Mouse (Mus musculus) splenic B cell, adult 2 months (primary cell): ENCODE measurements around the gene Dync1i1.

Source experiments
- DNase-seq: peaks from one replicate; pipeline ENCODE4 v3.0.0-alpha.2; 2011; ENCODE audit warnings: low read depth, low spot score
- H3K27me3 ChIP-seq: 2 replicates; pipeline ENCODE4 v1.6.1; 2012; ENCODE audit warnings: mild to moderate bottlenecking, low read length, moderate library complexity, mixed read lengths; ENCODE audit not compliant: control insufficient read depth, poor library complexity, insufficient read depth, severe bottlenecking
- H3K36me3 ChIP-seq: 2 replicates; pipeline ENCODE4 v1.6.1; 2012; ENCODE audit warnings: mild to moderate bottlenecking, low read length, moderate library complexity, mixed read lengths; ENCODE audit not compliant: control insufficient read depth, poor library complexity, insufficient read depth, severe bottlenecking

Gene Dync1i1

DNA sequence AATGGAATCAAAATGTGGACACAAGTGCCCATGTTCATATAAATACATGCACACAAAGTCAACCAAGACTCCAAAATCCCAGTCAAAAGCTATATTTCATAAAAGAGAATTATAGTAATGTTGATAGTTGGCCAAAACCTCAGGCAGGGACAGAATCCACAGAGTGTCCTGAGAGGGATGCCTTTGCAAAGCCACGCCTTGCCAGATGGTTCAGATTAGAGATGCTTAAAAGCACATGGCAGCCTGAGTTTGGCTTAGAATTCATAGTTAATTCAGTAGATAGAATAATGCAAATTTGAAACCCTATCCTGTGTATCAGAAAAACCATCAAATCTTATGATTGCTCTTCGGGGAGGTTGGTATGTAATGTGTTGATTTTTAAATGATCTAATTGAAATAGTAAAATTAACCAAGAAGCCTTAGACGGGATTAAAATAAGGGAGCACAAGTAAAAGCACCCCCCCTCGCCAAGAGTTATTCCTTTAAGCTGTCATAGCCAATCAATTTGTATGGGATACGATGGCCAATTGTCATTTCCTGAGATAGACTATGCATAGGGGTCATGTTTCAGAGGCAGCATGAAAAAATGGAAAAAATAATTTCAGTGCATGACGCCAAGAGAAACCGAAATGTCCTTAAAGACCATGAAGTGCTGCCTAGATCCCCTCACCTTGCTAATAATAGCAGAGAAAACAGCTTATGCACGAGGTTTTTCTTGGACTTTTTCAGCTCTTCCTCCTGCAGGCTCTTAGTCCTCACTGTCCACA, 210.3 kb downstream of the Dync1i1 start:
- no peaks in the 10 kb centered on the region for H3K27me3 ChIP-seq
- H3K36me3 ChIP-seq: no peaks in the 10 kb centered on the region
- no peak for DNase-seq

DNA sequence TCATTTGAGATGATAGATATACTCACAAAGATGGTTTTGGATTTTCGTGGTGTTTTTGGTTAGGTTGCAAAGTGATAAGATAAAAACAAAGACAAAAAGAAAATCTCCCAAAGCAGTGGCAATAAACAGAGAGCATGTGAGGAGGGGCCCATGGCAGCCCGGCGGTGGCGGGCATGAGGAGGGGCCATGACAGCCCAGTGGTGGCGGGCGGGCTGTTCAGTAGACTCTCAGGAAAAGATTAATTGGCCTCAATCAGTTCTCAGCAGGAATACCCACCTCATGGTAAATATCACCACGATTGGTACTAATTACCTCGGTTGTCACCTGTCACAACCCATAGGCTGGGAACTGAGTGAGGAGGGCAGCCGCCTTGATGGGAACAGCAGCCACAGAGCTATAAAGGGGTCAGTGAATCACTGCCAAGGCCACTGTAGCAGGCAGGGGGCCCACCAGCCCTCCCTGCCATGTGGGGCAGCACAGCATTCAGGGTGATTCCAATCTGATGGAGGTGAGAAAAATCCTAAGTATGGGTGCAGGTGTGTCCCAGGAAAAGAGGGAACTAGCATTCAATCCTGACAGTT, 224.5 kb downstream of the Dync1i1 start:
- no peaks in the 10 kb centered on the region for H3K36me3 ChIP-seq
- no peaks in the 10 kb centered on the region for H3K27me3 ChIP-seq
- no peak for DNase-seq

DNA sequence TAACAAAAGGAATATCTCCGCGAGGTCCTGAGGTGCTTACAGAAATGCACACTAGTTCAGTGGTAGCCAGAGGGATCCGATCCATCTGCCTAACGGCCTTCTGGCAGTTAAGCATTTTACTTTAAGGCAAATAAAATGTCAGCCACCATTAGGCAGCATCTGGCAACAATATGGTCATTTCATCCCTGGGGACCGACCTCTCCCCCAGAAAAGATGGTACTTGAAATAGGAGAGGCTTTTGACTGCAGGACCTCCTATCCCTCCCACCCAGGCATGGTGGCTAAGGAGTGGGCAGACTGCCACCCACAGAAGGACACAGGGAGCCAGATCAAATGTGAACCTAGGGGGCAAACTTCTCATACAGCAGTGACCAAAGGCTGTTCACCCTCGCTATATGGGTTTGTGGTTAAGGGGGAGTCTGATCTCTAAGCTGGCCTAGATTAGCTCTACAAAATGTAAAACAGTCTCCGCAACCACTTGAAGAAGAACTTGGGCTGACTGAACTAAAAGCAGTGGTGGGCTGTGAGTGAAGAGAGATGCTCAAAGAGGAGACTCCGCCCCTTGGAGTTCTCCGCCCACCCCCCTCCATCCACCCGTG, 231.0 kb downstream of the Dync1i1 start:
- no peak for DNase-seq
- H3K36me3 ChIP-seq: no peaks in the 10 kb centered on the region
- no peaks in the 10 kb centered on the region for H3K27me3 ChIP-seq

DNA sequence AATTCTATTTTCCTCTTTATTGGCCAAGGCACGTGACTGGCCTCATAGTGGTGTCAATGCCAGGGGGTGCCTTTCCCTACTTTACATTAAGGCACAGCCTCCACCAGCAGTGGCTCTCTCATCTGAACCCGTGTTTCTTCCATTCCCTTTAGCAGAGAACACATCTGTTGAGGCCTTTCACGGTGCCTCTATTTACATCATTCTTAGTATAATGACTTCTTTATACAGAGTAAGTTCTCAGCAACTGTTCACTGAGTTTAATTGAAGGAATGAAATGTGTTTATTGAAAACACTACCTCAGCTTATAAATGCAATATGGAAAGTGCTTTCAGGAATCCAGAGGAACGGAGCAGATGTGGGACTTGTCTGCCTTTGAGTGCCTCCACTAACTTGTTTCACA, 235.3 kb downstream of the Dync1i1 start:
- H3K36me3 ChIP-seq: no peaks in the 10 kb centered on the region
- no peaks in the 10 kb centered on the region for H3K27me3 ChIP-seq
- DNase-seq: no peak

DNA sequence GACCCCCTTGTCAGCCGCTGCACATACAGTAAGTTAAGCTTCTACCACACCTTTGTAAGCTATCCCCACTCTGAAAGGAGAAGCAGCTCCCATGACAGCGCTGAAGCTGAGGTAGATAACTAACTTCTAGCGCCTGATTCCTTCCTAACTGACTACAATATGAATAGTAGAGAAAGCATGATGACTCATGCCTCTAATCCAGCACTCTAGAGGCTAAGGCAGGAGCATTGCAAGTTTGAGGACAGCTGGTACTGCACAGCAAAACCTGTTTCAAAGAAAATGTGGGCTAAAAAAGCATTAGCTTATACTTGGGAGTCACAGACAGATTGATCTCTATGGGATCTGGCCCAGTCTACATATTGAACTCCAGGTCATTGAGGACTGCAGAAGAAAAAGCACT, 236.5 kb downstream of the Dync1i1 start:
- Histone ChIP-seq H3K27me3 (no peaks in the 10 kb centered on the region), H3K36me3 (no peaks in the 10 kb centered on the region)
- DNase-seq: no peak

DNA sequence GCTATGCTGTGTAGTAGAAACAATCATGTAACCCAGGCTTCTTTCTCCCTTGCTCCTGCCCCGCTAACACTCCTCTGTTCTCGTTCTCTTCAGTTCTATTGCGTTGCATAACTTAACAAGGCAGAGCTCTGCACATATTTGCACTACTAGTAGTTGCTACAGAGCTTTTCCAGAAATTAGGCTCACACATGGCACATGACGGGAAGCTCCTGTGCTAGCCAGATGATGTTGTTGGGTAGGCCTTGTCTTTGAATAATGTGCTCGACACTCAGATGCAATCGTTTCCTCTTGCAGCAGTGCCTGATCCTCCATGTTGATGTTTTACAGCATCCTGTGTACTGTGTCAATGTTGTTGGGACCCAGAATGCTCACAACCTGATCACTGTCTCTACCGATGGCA, 240.9 kb downstream of the Dync1i1 start:
- DNase-seq: no peak
- H3K36me3 ChIP-seq: no peaks in the 10 kb centered on the region
- no peaks in the 10 kb centered on the region for H3K27me3 ChIP-seq

DNA sequence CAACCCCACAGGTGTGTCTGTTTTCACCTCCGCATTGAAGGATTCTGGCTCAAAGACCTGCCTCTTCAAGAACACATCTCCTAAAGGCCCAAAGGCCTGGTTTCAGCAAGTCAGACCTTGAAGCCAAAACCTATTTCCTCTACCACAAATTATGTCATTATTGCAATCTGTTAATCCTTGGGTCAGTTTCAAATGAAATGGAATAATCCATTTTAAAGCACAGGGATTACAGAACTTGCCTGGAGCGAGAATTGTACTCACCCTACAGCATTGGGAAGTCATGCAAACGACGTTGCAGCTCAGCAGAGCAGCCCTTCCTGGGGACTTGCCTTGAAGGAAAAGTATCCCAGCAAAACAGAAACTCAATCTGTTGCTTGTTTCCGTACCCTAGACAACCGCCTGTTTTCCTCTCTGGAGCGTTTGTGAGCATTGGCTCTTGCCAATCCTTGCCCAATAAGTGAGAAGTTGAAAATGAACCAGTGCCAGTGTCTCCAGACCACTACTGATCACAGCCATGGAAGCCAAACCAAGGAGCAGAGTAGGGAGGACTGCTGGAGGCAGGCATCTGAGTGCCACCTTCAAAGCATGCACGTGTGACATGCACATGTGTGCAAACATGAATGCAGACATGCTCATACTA, 241.5 kb downstream of the Dync1i1 start:
- no peak for DNase-seq
- H3K27me3 ChIP-seq: no peaks in the 10 kb centered on the region

DNA sequence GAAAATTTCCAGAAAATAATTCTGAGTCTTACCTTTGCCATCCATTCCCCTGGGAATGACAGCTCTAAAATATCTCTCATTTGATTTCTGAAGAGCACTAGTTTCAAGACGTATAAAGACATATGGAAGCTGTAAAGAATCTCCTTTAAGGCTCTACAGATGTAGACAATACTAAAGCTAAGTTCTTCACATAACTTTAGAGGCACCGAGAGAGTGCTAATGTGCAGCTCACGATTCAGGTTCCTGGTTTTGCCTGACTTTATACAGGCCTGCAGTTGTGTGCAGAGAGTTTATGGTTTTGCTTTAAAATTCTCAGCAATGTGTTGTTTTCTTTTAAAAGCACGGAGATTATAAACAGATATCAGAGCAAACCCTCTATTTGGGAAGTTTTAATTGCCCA, 242.1 kb downstream of the Dync1i1 start:
- H3K27me3 ChIP-seq: no peaks in the 10 kb centered on the region
- no peak for DNase-seq
- H3K36me3 ChIP-seq: no peaks in the 10 kb centered on the region

More for the DNA sequence above, 241.5 kb downstream of the Dync1i1 start:
- H3K36me3 ChIP-seq: no peaks in the 10 kb centered on the region

DNA sequence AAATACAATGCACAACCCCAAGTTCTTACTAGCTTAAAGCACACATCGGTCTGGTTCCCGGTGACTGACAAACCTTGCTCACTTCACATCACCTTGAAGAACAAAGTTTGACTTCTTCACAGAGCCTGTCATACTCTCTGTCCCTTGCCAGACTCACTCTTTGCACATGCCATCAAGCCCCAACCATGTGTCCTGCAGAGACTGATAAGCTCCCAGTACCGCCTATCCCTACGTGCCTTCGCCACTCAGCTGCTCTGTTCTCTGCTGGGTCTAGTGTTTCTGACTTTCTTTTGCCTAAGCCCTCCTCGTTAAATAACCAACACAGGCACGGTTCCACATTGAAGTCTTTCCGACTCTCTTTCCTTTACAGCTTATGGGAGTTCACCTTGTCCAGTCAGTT, 244.2 kb downstream of the Dync1i1 start:
- Histone ChIP-seq H3K27me3 (no peaks in the 10 kb centered on the region), H3K36me3 (no peaks in the 10 kb centered on the region)
- DNase-seq: no peak

DNA sequence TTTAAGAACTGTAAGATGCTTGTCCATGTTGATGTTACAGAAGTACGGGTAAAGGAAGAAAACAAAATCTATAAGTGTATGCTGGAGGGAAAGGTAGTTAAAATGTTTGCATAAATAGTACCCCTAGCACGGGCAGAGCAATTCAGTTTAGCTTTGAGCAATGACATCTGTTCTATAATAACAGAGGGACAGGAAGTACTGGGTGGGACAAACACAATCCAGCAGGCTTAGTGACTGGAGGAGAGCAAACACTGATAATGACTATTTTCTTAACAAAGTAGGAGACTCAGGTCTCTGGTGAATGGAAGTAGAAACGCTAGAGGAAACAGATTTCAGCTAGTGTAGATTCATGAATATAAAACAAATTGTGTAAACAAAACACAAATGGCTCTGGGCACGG, 250.8 kb downstream of the Dync1i1 start:
- Histone ChIP-seq H3K36me3 (no peaks in the 10 kb centered on the region), H3K27me3 (no peaks in the 10 kb centered on the region)
- no peak for DNase-seq

DNA sequence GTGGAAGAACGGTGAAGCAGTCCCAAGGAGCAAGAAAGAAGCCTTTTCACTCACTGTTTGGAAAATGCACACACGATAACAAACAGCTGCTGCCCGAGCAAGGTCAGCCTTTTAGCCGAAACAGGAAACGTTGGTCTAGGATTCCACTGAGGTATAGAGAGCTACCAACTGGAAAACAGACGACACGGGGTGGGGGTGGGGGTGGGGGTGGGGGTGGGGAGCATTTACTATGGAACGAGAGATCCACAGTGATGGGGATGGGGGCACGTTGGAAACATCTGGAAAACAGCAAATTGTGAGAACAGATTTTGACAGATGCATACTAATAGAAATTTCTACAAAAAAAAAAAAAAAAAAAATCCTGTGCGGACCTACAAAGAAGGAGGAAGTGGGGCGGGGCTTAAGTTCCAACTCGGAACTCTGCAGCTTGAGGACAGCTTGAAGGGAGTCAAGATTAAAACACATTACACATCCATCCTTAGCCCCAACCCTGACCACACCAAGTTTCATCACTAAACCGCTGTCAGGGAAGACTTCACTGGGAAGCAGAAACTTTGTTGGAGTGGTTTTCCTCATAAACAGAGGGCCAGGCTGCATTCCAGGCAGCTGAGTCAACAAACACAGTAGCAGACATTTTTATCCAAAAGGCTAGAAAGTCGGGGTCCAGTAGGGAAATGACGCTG, 251.9 kb downstream of the Dync1i1 start:
- no peak for DNase-seq
- Histone ChIP-seq H3K36me3 (no peaks in the 10 kb centered on the region), H3K27me3 (no peaks in the 10 kb centered on the region)

DNA sequence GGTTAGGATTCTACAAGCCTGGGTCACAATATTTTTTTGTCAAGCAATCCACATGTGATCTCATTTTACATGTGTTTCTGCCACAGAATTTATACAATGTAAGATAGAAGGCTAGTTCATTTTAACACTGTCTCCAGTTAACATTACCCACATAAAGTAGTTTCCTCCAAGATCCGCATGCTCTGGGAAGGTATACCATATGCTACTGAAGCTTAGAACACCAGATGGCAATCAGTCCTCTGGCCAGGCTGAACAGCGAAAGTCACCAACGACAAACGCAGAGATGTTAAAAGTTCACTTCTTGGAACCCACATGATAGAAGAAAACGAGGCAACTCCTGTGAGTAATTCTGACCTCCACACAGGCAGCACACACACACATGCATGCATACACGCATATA, 265.8 kb downstream of the Dync1i1 start:
- no peak for DNase-seq
- H3K36me3 ChIP-seq: no peaks in the 10 kb centered on the region

DNA sequence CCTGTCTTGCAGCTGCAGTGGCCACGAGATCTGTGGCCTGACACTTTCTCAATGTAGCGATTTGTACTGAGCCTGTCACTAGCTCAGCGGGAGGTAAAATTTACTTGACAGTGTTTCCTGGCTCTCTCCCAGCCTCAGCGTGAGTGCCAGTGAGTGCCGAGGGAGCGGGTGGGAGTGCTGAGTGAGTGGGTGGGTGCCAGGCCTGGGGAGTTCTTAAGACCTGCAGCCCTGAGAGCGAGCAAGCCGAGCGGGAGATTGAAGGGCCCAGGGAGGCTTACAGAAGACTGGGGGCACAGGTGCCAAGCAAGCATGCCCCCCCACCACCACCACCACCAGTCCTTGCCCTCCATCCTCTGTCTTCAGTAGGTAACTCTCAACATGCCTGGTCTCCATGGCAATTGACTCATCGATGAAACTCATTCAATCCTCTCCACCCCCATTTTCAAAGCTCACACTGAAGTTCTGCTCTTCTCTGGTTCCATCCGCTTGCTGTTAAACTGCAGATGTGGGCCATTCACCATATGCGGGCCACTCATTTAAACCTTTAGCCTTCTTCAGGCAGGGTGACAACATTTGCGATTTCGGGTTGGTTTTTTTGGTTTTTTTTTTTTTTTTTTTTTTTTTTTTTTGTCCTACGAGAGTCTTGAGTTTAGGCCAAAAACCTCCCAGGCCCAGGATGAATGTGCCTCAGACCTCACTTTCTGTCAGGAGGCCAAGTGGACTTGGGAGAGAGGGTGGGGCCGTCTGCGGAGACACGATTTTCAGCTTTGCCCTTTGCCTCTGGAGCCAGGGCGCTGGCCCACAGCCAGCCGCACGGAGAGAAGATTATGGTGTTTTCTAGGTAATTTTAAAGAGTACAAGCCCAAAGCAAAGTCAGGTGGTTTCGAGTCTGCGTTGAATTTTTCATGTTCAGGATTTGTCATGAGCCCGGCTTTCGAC, 266.6 kb downstream of the Dync1i1 start:
- no peak for DNase-seq
- no peaks in the 10 kb centered on the region for H3K27me3 ChIP-seq
- no peaks in the 10 kb centered on the region for H3K36me3 ChIP-seq

More for the DNA sequence above, 265.8 kb downstream of the Dync1i1 start:
- H3K27me3 ChIP-seq: no peaks in the 10 kb centered on the region

DNA sequence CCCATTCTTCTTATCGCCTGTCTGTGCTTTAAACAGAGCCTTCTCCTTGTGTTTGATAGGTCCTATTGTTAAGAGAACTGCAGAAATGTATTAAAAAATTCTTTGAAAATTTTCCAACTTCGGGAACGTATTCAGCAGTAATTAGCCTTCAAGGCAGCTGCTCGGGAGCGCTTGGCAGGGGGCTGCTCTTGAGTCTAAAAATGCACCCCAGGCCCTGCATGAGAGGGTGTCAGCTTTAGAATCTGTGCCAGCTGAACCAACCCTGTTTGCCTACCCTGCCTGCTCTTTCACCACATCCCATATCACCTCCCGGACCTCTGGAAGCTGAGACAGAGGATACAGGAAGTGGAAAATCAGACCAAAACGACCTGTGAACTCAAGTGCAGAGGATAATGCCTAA, 267.6 kb downstream of the Dync1i1 start:
- Histone ChIP-seq H3K36me3 (no peaks in the 10 kb centered on the region), H3K27me3 (no peaks in the 10 kb centered on the region)
- DNase-seq: no peak
